Mouse (Mus musculus): ENCODE measurements at regions not wholly inside any gene's neighbourhood (a gene's known extent, or its start where the extent isn't known, plus 50 kb on each side); places are given as distances from the start of the nearest gene placed in this dataset.

DNA sequence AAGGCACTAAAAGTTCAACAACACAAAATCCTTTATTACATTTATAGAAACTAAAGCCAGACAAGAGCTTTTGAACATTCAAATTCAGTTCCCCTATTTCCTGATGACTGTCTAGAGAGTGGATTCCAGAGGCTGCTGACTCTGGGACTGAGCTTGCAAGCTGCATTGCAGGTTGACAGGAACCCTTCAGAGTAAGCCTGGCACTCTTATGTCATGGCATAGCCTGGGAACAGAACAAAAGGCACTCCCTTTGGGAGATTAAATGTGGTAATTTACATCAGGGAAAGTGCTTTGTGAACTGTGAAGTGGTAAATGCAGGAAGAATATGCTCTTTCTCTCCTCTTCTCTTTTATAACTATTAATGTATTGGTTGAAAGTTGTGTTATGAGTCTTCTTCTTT lies 847.3 kb downstream of the Bcl11a start:
- Histone ChIP-seq H3K4me1 (peaks cover 10% of the 10 kb centered on the region; the same call in 1 of the 2 replicates), H3K27ac (replicated peaks) (no peak overlapping the region), H3K36me3 (replicated peaks) (no peaks in the 10 kb centered on the region), H3K9me3 (no peaks in the 10 kb centered on the region), H3K27me3 (replicated peaks; ENCODE audit: low read depth, poor library complexity, severe bottlenecking) (no peaks in the 10 kb centered on the region), H3K4me3 (no peak overlapping the region)
- no peak for DNase-seq (ENCODE audit: low spot score)

DNA sequence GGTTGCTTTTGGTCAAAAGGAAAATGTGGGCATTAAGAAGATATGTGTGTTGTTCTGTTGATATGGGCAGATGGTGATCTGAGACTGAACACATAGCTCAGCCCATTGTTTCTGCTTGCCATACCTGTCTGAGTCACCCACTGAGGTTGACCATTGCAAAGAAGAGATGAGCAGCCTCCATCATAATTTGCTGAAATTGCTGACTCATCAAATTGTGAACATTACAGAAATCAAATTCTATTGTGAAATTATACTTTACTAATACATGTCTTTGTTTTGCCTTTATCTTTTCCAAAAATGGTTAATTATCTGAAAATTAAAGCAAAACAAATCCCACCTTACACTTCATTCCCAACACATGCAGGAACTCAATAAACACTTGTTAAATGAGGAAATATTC lies 865.8 kb downstream of the Bcl11a start:
- H3K27me3 ChIP-seq (replicated peaks; ENCODE audit: low read depth, poor library complexity, severe bottlenecking): no peaks in the 10 kb centered on the region
- no peak overlapping the region for H3K27ac ChIP-seq (replicated peaks)
- H3K4me1 ChIP-seq: no peaks in the 10 kb centered on the region
- no peaks in the 10 kb centered on the region for H3K9me3 ChIP-seq
- no peak overlapping the region for H3K4me3 ChIP-seq
- no peak for DNase-seq (ENCODE audit: low spot score)
- no peaks in the 10 kb centered on the region for H3K36me3 ChIP-seq (replicated peaks)

DNA sequence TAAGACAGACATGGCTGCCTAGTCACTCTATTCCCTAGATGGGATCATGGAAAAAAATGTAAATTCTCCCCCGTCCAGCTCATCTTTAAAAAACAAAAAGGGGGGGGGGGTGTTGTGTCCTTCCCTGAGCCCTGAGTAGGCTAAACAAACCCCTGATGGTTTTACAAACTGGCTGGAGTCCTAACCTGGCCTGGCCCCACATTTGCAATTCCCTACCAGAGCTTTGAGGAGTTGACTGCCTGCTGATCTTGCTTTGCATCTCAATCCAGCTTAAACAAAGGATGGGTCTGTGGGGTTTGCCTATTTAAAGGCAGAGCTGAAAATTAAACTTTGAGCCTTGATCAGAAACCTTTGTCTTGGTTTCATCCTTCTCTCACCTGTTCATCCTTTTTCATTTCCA lies 873.3 kb downstream of the Bcl11a start:
- no peaks in the 10 kb centered on the region for H3K36me3 ChIP-seq (replicated peaks)
- H3K4me1 ChIP-seq: peaks cover 3% of the 10 kb centered on the region; the same call in 1 of the 2 replicates
- no peak for DNase-seq (ENCODE audit: low spot score)
- H3K4me3 ChIP-seq: no peak overlapping the region
- H3K27ac ChIP-seq (replicated peaks): no peak overlapping the region
- WGBS: 71% methylated on average over 1 of the region's 1 CpGs
- no peaks in the 10 kb centered on the region for H3K9me3 ChIP-seq
- H3K27me3 ChIP-seq (replicated peaks; ENCODE audit: low read depth, poor library complexity, severe bottlenecking): no peaks in the 10 kb centered on the region

DNA sequence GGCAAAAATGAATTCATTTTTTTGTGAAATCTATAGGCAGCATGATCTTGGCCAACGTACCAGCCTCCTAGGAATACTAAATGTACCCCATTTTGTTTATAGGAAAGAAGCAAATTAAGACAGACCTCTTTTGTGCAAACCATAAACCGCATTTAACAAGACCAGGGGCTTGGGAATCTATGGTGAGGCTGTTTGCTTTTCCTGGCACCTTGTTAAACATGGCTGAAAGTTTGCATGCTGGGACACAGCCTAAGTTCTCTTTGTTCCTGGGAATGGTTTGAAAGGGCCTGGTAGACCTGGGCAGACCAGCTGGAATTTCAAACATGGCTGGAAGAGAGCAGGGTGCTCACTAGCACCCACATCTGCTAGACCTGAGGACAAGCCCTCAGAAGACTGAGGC lies 894.5 kb downstream of the Bcl11a start:
- no peaks in the 10 kb centered on the region for H3K4me1 ChIP-seq
- H3K36me3 ChIP-seq (replicated peaks): no peaks in the 10 kb centered on the region
- H3K27ac ChIP-seq (replicated peaks): no peak overlapping the region
- no peak overlapping the region for H3K4me3 ChIP-seq
- DNase-seq (ENCODE audit: low spot score): no peak
- H3K9me3 ChIP-seq: no peaks in the 10 kb centered on the region
- WGBS: 82% methylated on average over 2 of the region's 2 CpGs
- no peaks in the 10 kb centered on the region for H3K27me3 ChIP-seq (replicated peaks; ENCODE audit: low read depth, poor library complexity, severe bottlenecking)

DNA sequence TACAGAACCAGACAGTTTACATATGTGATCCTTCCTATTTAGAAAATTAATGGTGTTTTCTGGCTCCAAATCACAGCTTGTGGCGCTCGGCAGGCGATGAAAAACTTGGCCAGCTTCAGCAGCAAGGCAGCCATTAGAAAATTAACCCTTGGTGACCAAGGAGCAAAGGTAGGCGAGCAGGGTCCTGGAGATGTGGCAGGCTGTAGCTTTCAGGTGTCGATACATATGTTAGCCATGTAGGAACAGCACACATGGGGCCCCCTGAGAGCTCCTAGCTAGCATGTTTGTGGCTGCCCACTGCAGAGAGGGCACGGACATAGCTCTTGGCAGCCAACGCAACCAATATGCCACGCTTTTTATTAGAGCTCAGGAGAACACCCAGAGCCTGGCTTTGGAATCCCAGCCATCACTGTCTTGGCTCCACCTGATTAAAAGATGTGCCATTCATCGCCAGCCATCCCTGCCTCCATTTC lies 902.4 kb downstream of the Bcl11a start:
- Histone ChIP-seq H3K4me3 (no peak overlapping the region), H3K4me1 (peaks cover 17% of the 10 kb centered on the region; the same call in 1 of the 2 replicates), H3K36me3 (replicated peaks) (no peaks in the 10 kb centered on the region), H3K27ac (replicated peaks) (no peak overlapping the region), H3K9me3 (no peaks in the 10 kb centered on the region), H3K27me3 (replicated peaks; ENCODE audit: low read depth, poor library complexity, severe bottlenecking) (no peaks in the 10 kb centered on the region)
- 78% methylated on average over 9 of the region's 9 CpGs for WGBS
- no peak for DNase-seq (ENCODE audit: low spot score)

DNA sequence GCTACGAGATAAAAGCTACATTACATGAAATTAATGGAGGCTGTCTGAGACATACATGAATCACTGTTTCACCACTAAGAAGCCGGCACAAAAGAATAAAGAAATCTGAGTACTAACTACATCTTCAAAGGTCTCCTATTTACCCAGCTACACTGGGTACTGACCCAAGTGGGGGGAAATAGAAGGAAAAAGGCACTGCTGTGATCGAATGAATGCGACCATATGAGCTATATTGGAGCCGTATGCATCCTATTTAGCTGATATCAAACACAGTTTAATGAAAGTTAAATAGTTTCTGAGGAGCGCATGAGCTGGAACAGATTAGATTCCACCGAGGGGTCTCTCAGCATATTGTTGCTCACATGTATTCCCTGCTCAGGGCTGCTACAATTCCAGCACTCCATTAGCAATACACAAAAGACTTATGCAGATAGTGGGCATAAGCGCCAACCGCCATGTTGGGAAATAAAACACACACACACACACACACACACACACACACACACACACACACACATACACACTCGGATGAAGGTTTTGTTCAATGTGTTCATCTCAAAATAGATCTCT lies 905.3 kb downstream of the Bcl11a start:
- WGBS: 82% methylated on average over 10 of the region's 10 CpGs
- no peak for DNase-seq (ENCODE audit: low spot score)
- no peaks in the 10 kb centered on the region for H3K9me3 ChIP-seq
- H3K27me3 ChIP-seq (replicated peaks; ENCODE audit: low read depth, poor library complexity, severe bottlenecking): no peaks in the 10 kb centered on the region
- no peak overlapping the region for H3K27ac ChIP-seq (replicated peaks)
- H3K36me3 ChIP-seq (replicated peaks): no peaks in the 10 kb centered on the region
- H3K4me3 ChIP-seq: no peak overlapping the region
- peaks cover 17% of the 10 kb centered on the region; the same call in 1 of the 2 replicates for H3K4me1 ChIP-seq

DNA sequence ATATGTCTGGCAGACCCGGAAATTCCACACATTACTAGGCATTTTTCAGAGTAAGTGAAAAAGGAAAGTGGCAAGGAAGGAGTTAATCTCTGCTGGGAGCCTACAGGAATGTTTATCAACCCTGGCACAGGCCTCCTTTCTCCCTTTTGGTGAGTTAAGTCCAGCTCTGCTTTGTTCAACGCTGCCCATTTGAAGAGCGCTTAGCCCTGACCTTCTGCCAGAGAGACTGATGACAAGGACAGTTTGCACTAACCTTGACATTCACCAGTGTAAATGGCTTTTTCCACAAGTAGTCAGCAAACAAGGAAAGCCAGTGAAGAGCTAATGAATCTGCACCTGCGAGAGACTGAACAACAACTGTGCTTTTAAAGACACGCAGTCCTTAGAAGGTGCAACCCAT lies 927.6 kb downstream of the Bcl11a start:
- Histone ChIP-seq H3K4me1 (peaks cover 8% of the 10 kb centered on the region), H3K36me3 (replicated peaks) (no peaks in the 10 kb centered on the region), H3K27ac (replicated peaks) (no peak overlapping the region), H3K27me3 (replicated peaks; ENCODE audit: low read depth, poor library complexity, severe bottlenecking) (no peaks in the 10 kb centered on the region), H3K4me3 (no peak overlapping the region), H3K9me3 (no peaks in the 10 kb centered on the region)
- WGBS: 32% methylated on average over 5 of the region's 5 CpGs
- DNase-seq (ENCODE audit: low spot score): no peak

DNA sequence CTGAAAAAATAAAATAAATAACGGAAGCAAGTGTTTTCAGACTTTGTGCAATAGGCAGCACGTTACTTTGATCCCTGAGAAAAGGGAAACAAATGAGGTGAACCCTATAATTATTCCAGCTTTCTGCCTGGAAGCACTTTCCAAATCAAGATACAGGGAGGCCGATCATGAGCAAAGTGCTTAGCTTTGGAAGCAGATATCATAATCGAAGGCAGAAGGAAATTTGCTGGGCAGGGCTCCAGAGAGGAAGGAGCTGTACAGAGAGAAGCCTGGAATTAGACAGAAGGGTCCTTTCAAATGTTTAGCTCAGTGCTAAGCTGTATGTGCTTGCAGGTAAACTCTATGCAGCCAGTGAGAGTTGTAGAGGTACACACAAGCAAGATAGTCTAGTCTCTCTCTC lies 948.9 kb downstream of the Bcl11a start:
- H3K27me3 ChIP-seq (replicated peaks; ENCODE audit: low read depth, poor library complexity, severe bottlenecking): no peaks in the 10 kb centered on the region
- H3K9me3 ChIP-seq: no peaks in the 10 kb centered on the region
- peak; percentile 21 for DNase-seq (ENCODE audit: low spot score)
- H3K4me3 ChIP-seq: no peak overlapping the region
- H3K36me3 ChIP-seq (replicated peaks): no peaks in the 10 kb centered on the region
- no peaks in the 10 kb centered on the region for H3K4me1 ChIP-seq
- no peak overlapping the region for H3K27ac ChIP-seq (replicated peaks)
- 55% methylated on average over 4 of the region's 4 CpGs for WGBS

DNA sequence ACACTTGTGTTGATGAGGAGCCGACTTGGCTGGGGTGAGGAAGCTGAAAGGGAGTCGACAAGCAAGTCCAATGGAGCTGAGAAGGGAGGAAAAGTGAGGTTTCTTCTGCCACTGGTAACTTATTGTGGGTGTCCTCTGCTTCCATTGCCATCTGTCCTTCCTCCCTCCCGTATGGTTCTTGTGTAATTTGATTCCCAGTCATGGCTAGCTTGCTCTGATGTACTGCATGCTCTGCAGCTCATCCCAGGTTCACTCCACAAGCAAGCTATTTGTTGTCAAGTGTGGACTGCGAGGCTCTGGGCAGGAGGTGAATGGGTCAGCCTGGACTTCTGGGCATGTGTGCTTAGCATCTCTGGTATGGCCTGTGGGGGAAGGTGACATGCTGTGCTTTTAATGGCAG lies 963.1 kb downstream of the Bcl11a start:
- peak; percentile 15 for DNase-seq (ENCODE audit: low spot score)
- peak overlapping the region; percentile 44 for H3K27ac ChIP-seq (replicated peaks)
- no peaks in the 10 kb centered on the region for H3K9me3 ChIP-seq
- 37% methylated on average over 4 of the region's 4 CpGs for WGBS
- H3K4me1 ChIP-seq: peaks cover 20% of the 10 kb centered on the region
- no peaks in the 10 kb centered on the region for H3K27me3 ChIP-seq (replicated peaks; ENCODE audit: low read depth, poor library complexity, severe bottlenecking)
- H3K36me3 ChIP-seq (replicated peaks): no peaks in the 10 kb centered on the region
- H3K4me3 ChIP-seq: no peak overlapping the region

DNA sequence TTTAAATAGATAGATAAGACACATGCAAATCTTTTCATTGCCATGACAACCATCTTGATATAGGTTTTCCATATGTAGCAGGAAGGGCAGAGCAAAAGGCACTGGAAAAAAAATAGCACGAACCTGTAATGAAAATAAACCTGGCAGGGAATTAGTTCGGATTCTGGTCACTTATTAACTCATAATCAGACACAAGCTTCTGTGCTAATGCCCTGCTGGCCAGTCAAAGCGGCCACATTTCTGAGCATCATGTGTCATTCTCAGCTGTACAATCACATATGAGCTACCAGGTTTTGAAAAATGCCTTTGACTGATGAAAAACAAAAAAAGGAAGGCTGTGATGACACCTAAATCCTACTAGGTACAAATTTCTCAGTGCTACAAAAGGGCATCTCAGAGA lies 964.9 kb downstream of the Bcl11a start:
- Histone ChIP-seq H3K36me3 (replicated peaks) (no peaks in the 10 kb centered on the region), H3K4me3 (no peak overlapping the region), H3K27me3 (replicated peaks; ENCODE audit: low read depth, poor library complexity, severe bottlenecking) (no peaks in the 10 kb centered on the region), H3K9me3 (no peaks in the 10 kb centered on the region), H3K4me1 (peaks cover 21% of the 10 kb centered on the region), H3K27ac (replicated peaks) (no peak overlapping the region)
- no peak for DNase-seq (ENCODE audit: low spot score)
- WGBS: 79% methylated on average over 3 of the region's 3 CpGs

DNA sequence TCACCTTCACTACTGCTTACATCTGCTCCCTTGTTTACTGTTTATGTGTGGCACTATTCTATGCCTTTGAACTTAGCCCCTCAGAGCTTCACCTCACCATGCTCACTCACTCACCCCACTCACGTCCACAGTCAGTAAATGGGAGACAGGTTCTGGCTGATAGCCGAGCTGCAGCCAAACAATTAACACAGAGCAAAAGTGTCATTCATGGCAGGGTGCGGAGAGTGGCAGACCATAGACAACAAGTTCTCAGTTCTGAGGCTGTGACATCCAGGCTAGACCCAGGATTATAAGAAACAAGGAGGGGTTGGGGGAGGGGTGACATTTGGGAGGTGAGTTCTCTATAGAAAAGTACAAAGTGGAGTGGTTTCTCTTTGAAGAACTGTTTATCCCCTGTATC lies 967.5 kb downstream of the Bcl11a start:
- WGBS: 34% methylated on average over 3 of the region's 3 CpGs
- Histone ChIP-seq H3K27me3 (replicated peaks; ENCODE audit: low read depth, poor library complexity, severe bottlenecking) (no peaks in the 10 kb centered on the region), H3K9me3 (no peaks in the 10 kb centered on the region), H3K27ac (replicated peaks) (peak overlapping the region; percentile 20; the same call in 1 of the 2 replicates), H3K4me3 (no peak overlapping the region), H3K36me3 (replicated peaks) (no peaks in the 10 kb centered on the region), H3K4me1 (peaks cover 21% of the 10 kb centered on the region)
- DNase-seq (ENCODE audit: low spot score): peak; percentile 40

DNA sequence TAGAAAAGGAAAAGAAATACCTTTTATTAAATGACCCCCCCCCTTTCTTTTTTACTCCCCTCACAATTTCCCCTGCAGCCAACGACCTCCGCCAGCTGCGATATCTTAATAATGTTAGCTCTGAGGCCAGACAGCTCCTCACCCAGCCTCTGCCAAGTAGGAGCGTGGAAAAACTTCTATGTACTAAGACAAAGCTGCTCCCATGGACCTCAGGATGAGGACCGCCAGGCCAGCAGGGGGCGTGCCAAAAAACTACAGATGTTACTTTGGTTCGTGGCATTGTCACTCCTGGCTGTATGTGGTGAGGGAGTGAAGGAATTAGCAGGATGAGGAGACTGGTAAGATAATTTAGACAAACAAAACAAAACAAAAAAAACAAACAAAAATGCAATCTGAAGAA lies 968.1 kb downstream of the Bcl11a start:
- DNase-seq (ENCODE audit: low spot score): peak; percentile 54
- WGBS: 54% methylated on average over 7 of the region's 7 CpGs
- Histone ChIP-seq H3K4me3 (no peak overlapping the region), H3K36me3 (replicated peaks) (no peaks in the 10 kb centered on the region), H3K27me3 (replicated peaks; ENCODE audit: low read depth, poor library complexity, severe bottlenecking) (no peaks in the 10 kb centered on the region), H3K4me1 (peaks cover 18% of the 10 kb centered on the region), H3K27ac (replicated peaks) (peak overlapping the region; percentile 37), H3K9me3 (no peaks in the 10 kb centered on the region)

DNA sequence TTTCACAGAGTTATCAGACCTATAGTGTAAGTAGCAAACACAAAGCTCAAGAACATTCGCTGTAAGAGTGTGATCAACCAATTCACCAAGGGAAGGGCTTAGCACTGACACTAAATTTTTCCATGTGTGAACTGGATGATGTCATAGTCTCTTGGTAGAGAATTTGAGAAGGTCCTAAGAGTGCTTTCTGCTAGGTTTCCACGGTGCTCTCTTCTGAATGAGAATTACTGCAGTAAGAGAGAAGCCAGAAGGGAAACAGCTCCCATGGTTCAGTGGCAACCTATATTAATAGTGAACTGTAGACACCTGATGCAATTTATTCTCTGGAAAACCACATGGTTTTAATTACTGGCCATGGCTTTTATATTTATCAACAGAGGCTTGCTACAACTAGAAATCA lies 977.8 kb downstream of the Bcl11a start:
- 60% methylated on average over 2 of the region's 2 CpGs for WGBS
- no peak overlapping the region for H3K27ac ChIP-seq (replicated peaks)
- H3K9me3 ChIP-seq: peaks cover 4% of the 10 kb centered on the region; the same call in 1 of the 2 replicates
- H3K4me3 ChIP-seq: no peak overlapping the region
- H3K36me3 ChIP-seq (replicated peaks): no peaks in the 10 kb centered on the region
- DNase-seq (ENCODE audit: low spot score): no peak
- no peaks in the 10 kb centered on the region for H3K27me3 ChIP-seq (replicated peaks; ENCODE audit: low read depth, poor library complexity, severe bottlenecking)
- H3K4me1 ChIP-seq: peaks cover 29% of the 10 kb centered on the region

All from embryonic facial prominence, embryonic 10.5 days (tissue).